Mouse (Mus musculus) intestine, postnatal 0 days (tissue): ENCODE data around the gene Plekhj1. TPM values are rescaled to one million over a fixed set of nuclear protein-coding genes. Genes with fewer than 3 reads are reported as not detected.

Source experiments
- ATAC-seq: fragments of 200-750 bp; cut with Nextera tagmentation; 2 replicates; pipeline ENCODE4 v1.8.0; 2017; ENCODE audit warnings: mild to moderate bottlenecking, moderate TSS enrichment, moderate library complexity
- H3K27ac ChIP-seq: fragments of 300-500 bp; sonication (generic); 2 replicates; pipeline ENCODE4 v1.5.1; 2014; ENCODE audit warnings: mild to moderate bottlenecking, low read depth, low read length, moderate library complexity
- H3K27me3 ChIP-seq: fragments of 300-500 bp; sonication (generic); replicated peaks from 2 replicates; pipeline ENCODE4 v1.6.1; 2014; ENCODE audit warnings: low read length, mixed read lengths; ENCODE audit not compliant: control insufficient read depth, insufficient read depth
- H3K36me3 ChIP-seq: fragments of 300-500 bp; sonication (generic); 2 replicates; pipeline ENCODE4 v1.6.1; 2014; ENCODE audit warnings: mild to moderate bottlenecking, moderate library complexity; ENCODE audit not compliant: control insufficient read depth, insufficient read depth
- H3K4me1 ChIP-seq: fragments of 300-500 bp; sonication (generic); replicated peaks from 2 replicates; pipeline ENCODE4 v1.6.1; 2014; ENCODE audit warnings: antibody characterized with exemption, low read length, mixed read lengths; ENCODE audit not compliant: control insufficient read depth, insufficient read depth
- H3K4me2 ChIP-seq: fragments of 300-500 bp; sonication (generic); replicated peaks from 2 replicates; pipeline ENCODE4 v1.6.1; 2014; ENCODE audit warnings: low read depth, mild to moderate bottlenecking, moderate library complexity
- H3K4me3 ChIP-seq: fragments of 300-500 bp; sonication (generic); 2 replicates; pipeline ENCODE4 v1.5.1; 2014; ENCODE audit warnings: low read depth, low read length
- H3K9ac ChIP-seq: fragments of 300-500 bp; sonication (generic); 2 replicates; pipeline ENCODE4 v1.6.1; 2014; ENCODE audit warnings: mild to moderate bottlenecking, low read depth, low read length
- H3K9me3 ChIP-seq: fragments of 300-500 bp; sonication (generic); 2 replicates; pipeline ENCODE4 v1.6.1; 2016; ENCODE audit warnings: mixed run types; ENCODE audit not compliant: control insufficient read depth
- CTCF ChIP-seq: sonication (generic); IDR thresholded peaks from 2 replicates; pipeline ENCODE4 v1.5.1; 2016; ENCODE audit warnings: low read depth, mild to moderate bottlenecking, control low read depth, antibody characterized with exemption, moderate library complexity
- WGBS: fragments of 180-500 bp; shearing (Covaris S2); extraction: QIAGEN DNeasy Blood & Tissue Kit; methylation state at CpG from one replicate; pipeline ENCODE4 v1.1.7; 2014; 5-methylcytosine and 5-hydroxymethylcytosine counted together
- polyA plus RNA-seq: library from polyadenylated mRNA; unstranded; fragments of >200 nt; fragmentation: Nextera tagmentation; extraction: Ambion mirVana; gene quantifications from 2 replicates; pipeline ENCODE4 v1.2.1, GENCODE M21; 2015

Plekhj1 gene
- polyA plus RNA-seq, 1 experiment from 2014 or later: 60.9 TPM

GRCm38 (mm10) chr10:80814800-80815199 is 16.4 kb upstream of the Plekhj1 start:
- 56% methylated on average over 7 of the region's 7 CpGs for WGBS
- Histone ChIP-seq H3K9me3 (no peaks in the 10 kb centered on the region), H3K27me3 (no peaks in the 10 kb centered on the region), H3K9ac (no peak overlapping the region), H3K4me2 (no peak overlapping the region), H3K27ac (no peak overlapping the region), H3K4me1 (0 out of 2 replicates have a peak, but pooled peaks cover 7% of the 10 kb centered on the region), H3K4me3 (no peak overlapping the region), H3K36me3 (no peaks in the 10 kb centered on the region)
- no peak for TF ChIP-seq CTCF
- no peak for ATAC-seq

- no peaks in the 10 kb centered on the region for H3K9me3 ChIP-seq
- H3K27me3 ChIP-seq: peaks cover 9% of the 10 kb centered on the region
- WGBS: 76% methylated on average over 4 of the region's 4 CpGs
- ATAC-seq: no peak
- no peak within 1 kb of the TSS for H3K4me3 ChIP-seq
- TF ChIP-seq CTCF: no peak
- H3K9ac ChIP-seq: no peak within 1 kb of the TSS
- no peak within 1 kb of the TSS for H3K27ac ChIP-seq
- 0 out of 2 replicates have a peak, but pooled peaks cover 11% of the 10 kb centered on the region for H3K4me1 ChIP-seq
- H3K36me3 ChIP-seq: no peaks in the 10 kb centered on the region
- no peak within 1 kb of the TSS for H3K4me2 ChIP-seq
These were observed 14.9 kb upstream of the Plekhj1 start, which contains the start of gene Jsrp1 for GRCm38 (mm10) chr10:80813366-80813765. Gene Jsrp1, minus strand, starts transcription at chr10:80813498.

GRCm38 (mm10) chr10:80812391-80813041 is 14.1 kb upstream of the Plekhj1 start:
- H3K9ac ChIP-seq: no peak overlapping the region
- no peaks in the 10 kb centered on the region for H3K36me3 ChIP-seq
- H3K4me1 ChIP-seq: 0 out of 2 replicates have a peak, but pooled peaks cover 13% of the 10 kb centered on the region
- 25% methylated on average over 5 of the region's 5 CpGs for WGBS
- no peak for TF ChIP-seq CTCF
- no peak overlapping the region for H3K4me2 ChIP-seq
- no peak for ATAC-seq
- no peaks in the 10 kb centered on the region for H3K9me3 ChIP-seq
- no peak overlapping the region for H3K4me3 ChIP-seq
- peaks cover 12% of the 10 kb centered on the region for H3K27me3 ChIP-seq
- H3K27ac ChIP-seq: no peak overlapping the region

- Histone ChIP-seq H3K27me3 (peaks cover 20% of the 10 kb centered on the region), H3K4me1 (0 out of 2 replicates have a peak, but pooled peaks cover 13% of the 10 kb centered on the region), H3K9me3 (no peaks in the 10 kb centered on the region), H3K9ac (no peak overlapping the region), H3K36me3 (peaks cover 2% of the 10 kb centered on the region; the same call in 1 of the 2 replicates), H3K4me2 (peak overlapping the region; percentile 43), H3K4me3 (no peak overlapping the region), H3K27ac (no peak overlapping the region)
- ATAC-seq: no peak
- no peak for TF ChIP-seq CTCF
- WGBS: 7% methylated on average over 18 of the region's 20 CpGs
These were observed 11.7 kb upstream of the Plekhj1 start for GRCm38 (mm10) chr10:80810084-80810483.

- 0 out of 2 replicates have a peak, but pooled peaks cover 13% of the 10 kb centered on the region for H3K4me1 ChIP-seq
- ATAC-seq: no peak
These were observed 10.7 kb upstream of the Plekhj1 start for GRCm38 (mm10) chr10:80808985-80809632.

More at GRCm38 (mm10) chr10:80808985-80809632, 10.7 kb upstream of the Plekhj1 start:
- 0 out of 2 replicates have a peak overlapping the region, but pooled peaks have one; percentile 17 for H3K9ac ChIP-seq
- no peak overlapping the region; the same call in 1 of the 2 replicates for H3K4me3 ChIP-seq
- peaks cover 20% of the 10 kb centered on the region for H3K27me3 ChIP-seq
- H3K9me3 ChIP-seq: no peaks in the 10 kb centered on the region
- no peak for TF ChIP-seq CTCF
- no peak overlapping the region for H3K27ac ChIP-seq
- WGBS: 18% methylated on average over 18 of the region's 18 CpGs
- peaks cover 12% of the 10 kb centered on the region for H3K36me3 ChIP-seq
- peak overlapping the region; percentile 44 for H3K4me2 ChIP-seq
